Mouse (Mus musculus) MEL (cell line): ENCODE data around the gene Lmo7. TPM values are rescaled to one million over a fixed set of nuclear protein-coding genes. Genes with fewer than 3 reads are reported as not detected.

ENCODE experiments used
- DNase-seq: peaks from one replicate; pipeline ENCODE4 v3.0.0; 2011; ENCODE audit warnings: low read depth, low spot score
- H3K27ac ChIP-seq: 2 replicates; pipeline ENCODE4 v1.5.1; 2012; ENCODE audit warnings: low read depth, mild to moderate bottlenecking, control low read depth, low read length, moderate library complexity; ENCODE audit not compliant: control insufficient read depth
- H3K27me3 ChIP-seq, 2 experiments: fragments of 150-350 bp in 1 of 2; sonication (generic) in 1 of 2; 2 replicates each; pipeline ENCODE4 v1.6.1; 2012; ENCODE audit warnings: low read length in 2 of 2, mild to moderate bottlenecking in 2 of 2, improper control_type of control experiment in 1 of 2, moderate library complexity in 1 of 2; ENCODE audit not compliant: insufficient read depth in 2 of 2, control insufficient read depth in 1 of 2
- H3K36me3 ChIP-seq, 2 experiments: 2 replicates each; pipeline ENCODE4 v1.6.1; 2012 to 2014; ENCODE audit warnings: low read length in 2 of 2, improper control_type of control experiment in 1 of 2, inconsistent platforms in 1 of 2, mild to moderate bottlenecking in 1 of 2; ENCODE audit not compliant: insufficient read depth in 2 of 2, control insufficient read depth in 1 of 2
- H3K4me1 ChIP-seq, 2 experiments: fragments of 150-350 bp in 1 of 2; sonication (generic) in 1 of 2; 2 replicates each; pipeline ENCODE4 v1.6.1; 2012; ENCODE audit warnings: low read length in 2 of 2, improper control_type of control experiment in 1 of 2, mild to moderate bottlenecking in 1 of 2; ENCODE audit not compliant: insufficient read depth in 2 of 2, control insufficient read depth in 1 of 2
- H3K4me3 ChIP-seq, 2 experiments: fragments of 150-350 bp in 1 of 2; sonication (generic) in 1 of 2; 2 replicates each; pipeline ENCODE4 v1.5.1; 2012; ENCODE audit warnings: low read depth in 2 of 2, low read length in 2 of 2, mild to moderate bottlenecking in 2 of 2, moderate library complexity in 2 of 2, control low read depth in 1 of 2, improper control_type of control experiment in 1 of 2; ENCODE audit not compliant: control insufficient read depth in 1 of 2, insufficient read depth in 1 of 2
- H3K79me2 ChIP-seq: 2 replicates; pipeline ENCODE4 v1.6.1; 2012; ENCODE audit warnings: mild to moderate bottlenecking, low read length, moderate library complexity; ENCODE audit not compliant: control insufficient read depth, poor library complexity, insufficient read depth
- H3K9ac ChIP-seq: 2 replicates; pipeline ENCODE4 v1.6.1; 2012; ENCODE audit warnings: low read depth, mild to moderate bottlenecking, control low read depth, low read length, moderate library complexity; ENCODE audit not compliant: control insufficient read depth, poor library complexity, severe bottlenecking
- H3K9me3 ChIP-seq: fragments of 150-350 bp; sonication (generic); replicated peaks from 2 replicates; pipeline ENCODE4 v1.6.1; 2012; ENCODE audit warnings: mild to moderate bottlenecking, low read length, improper control_type of control experiment, moderate library complexity; ENCODE audit not compliant: insufficient read depth
- CHD2 ChIP-seq: IDR thresholded peaks from 2 replicates; pipeline ENCODE4 v1.6.1; 2011; ENCODE audit warnings: low read length, improper control_type of control experiment
- E2F4 ChIP-seq: IDR thresholded peaks from 2 replicates; pipeline ENCODE4 v1.6.1; 2011; ENCODE audit warnings: low read depth, low read length, improper control_type of control experiment, borderline replicate concordance
- ELF1 ChIP-seq: IDR thresholded peaks from 2 replicates; pipeline ENCODE4 v1.6.1; 2014; ENCODE audit warnings: low read depth, mild to moderate bottlenecking, inconsistent platforms, low read length, improper control_type of control experiment, moderate library complexity
- GABPA ChIP-seq: IDR thresholded peaks from 2 replicates; pipeline ENCODE4 v1.6.1; 2012; ENCODE audit warnings: low read depth, mild to moderate bottlenecking, inconsistent platforms, low read length, improper control_type of control experiment, moderate library complexity
- GATA1 ChIP-seq: IDR thresholded peaks from 2 replicates; pipeline ENCODE4 v1.6.1; 2011; ENCODE audit warnings: low read depth, low read length, improper control_type of control experiment
- HCFC1 ChIP-seq: IDR thresholded peaks from 2 replicates; pipeline ENCODE4 v1.6.1; 2012; ENCODE audit warnings: low read depth, mild to moderate bottlenecking, inconsistent platforms, low read length, improper control_type of control experiment, moderate library complexity
- JUND ChIP-seq: IDR thresholded peaks from 2 replicates; pipeline ENCODE4 v1.6.1; 2011; ENCODE audit warnings: low read depth, mild to moderate bottlenecking, improper control_type of control experiment, low read length
- MAFK ChIP-seq: IDR thresholded peaks from 2 replicates; pipeline ENCODE4 v1.6.1; 2011; ENCODE audit warnings: low read depth, mild to moderate bottlenecking, low read length, improper control_type of control experiment, borderline replicate concordance
- MAX ChIP-seq: IDR thresholded peaks from 2 replicates; pipeline ENCODE4 v1.6.1; 2011; ENCODE audit warnings: low read length, improper control_type of control experiment
- MXI1 ChIP-seq: IDR thresholded peaks from 2 replicates; pipeline ENCODE4 v1.6.1; 2011; ENCODE audit warnings: mild to moderate bottlenecking, low read depth, low read length, improper control_type of control experiment
- MYC ChIP-seq: IDR thresholded peaks from 2 replicates; pipeline ENCODE4 v1.6.1; 2011; ENCODE audit warnings: low read depth, mild to moderate bottlenecking, low read length, improper control_type of control experiment, moderate library complexity
- POLR2AphosphoS2 ChIP-seq: IDR thresholded peaks from 2 replicates; pipeline ENCODE4 v1.6.1; 2011; ENCODE audit warnings: low read length, improper control_type of control experiment
- RAD21 ChIP-seq: IDR thresholded peaks from 2 replicates; pipeline ENCODE4 v1.6.1; 2011; ENCODE audit warnings: mild to moderate bottlenecking, low read depth, low read length, improper control_type of control experiment
- RCOR1 ChIP-seq: IDR thresholded peaks from 2 replicates; pipeline ENCODE4 v1.6.1; 2012; ENCODE audit warnings: low read depth, mild to moderate bottlenecking, inconsistent platforms, low read length, improper control_type of control experiment
- SMC3 ChIP-seq: IDR thresholded peaks from 2 replicates; pipeline ENCODE4 v1.6.1; 2011; ENCODE audit warnings: low read depth, low read length, improper control_type of control experiment
- TAL1 ChIP-seq: IDR thresholded peaks from 2 replicates; pipeline ENCODE4 v1.6.1; 2012; ENCODE audit warnings: mild to moderate bottlenecking, inconsistent platforms, low read length, moderate library complexity, mixed read lengths
- TBP ChIP-seq: IDR thresholded peaks from 2 replicates; pipeline ENCODE4 v1.8.0; 2011; ENCODE audit warnings: low read depth, low read length, improper control_type of control experiment
- USF2 ChIP-seq, 2 experiments: IDR thresholded peaks; 2 replicates each; pipeline ENCODE4 v1.6.1; 2011 to 2012; ENCODE audit warnings: improper control_type of control experiment in 2 of 2, low read length in 2 of 2, borderline replicate concordance in 1 of 2, inconsistent platforms in 1 of 2, low read depth in 1 of 2, mild to moderate bottlenecking in 1 of 2; ENCODE audit not compliant: insufficient read depth in 1 of 2
- ZKSCAN1 ChIP-seq: IDR thresholded peaks from 2 replicates; pipeline ENCODE4 v1.6.1; 2012; ENCODE audit warnings: low read depth, mild to moderate bottlenecking, inconsistent platforms, low read length, improper control_type of control experiment, moderate library complexity
- ZMIZ1 ChIP-seq: IDR thresholded peaks from 2 replicates; pipeline ENCODE4 v1.6.1; 2012; ENCODE audit warnings: low read depth, mild to moderate bottlenecking, inconsistent platforms, low read length, improper control_type of control experiment, moderate library complexity
- ZNF384 ChIP-seq: IDR thresholded peaks from 2 replicates; pipeline ENCODE4 v1.6.1; 2012; ENCODE audit warnings: low read depth, mild to moderate bottlenecking, inconsistent platforms, low read length, improper control_type of control experiment
- polyA plus RNA-seq, 2 experiments: library from polyadenylated mRNA; stranded (reverse) in 1 of 2; unstranded in 1 of 2; fragments of >175 nt in 1 of 2; fragments of >200 nt in 1 of 2; gene quantifications; 2 replicates each; pipeline versions ENCODE4 v1.2.1 to v1.2.4; 2012; ENCODE audit warnings: low replicate concordance in 2 of 2, low read depth in 1 of 2; ENCODE audit not compliant: insufficient read length in 2 of 2, insufficient read depth in 1 of 2, missing spikeins in 1 of 2
- total RNA-seq: library from RNA; depleted of rRNA; stranded (reverse); fragments of 300-350 nt; gene quantifications from 2 replicates; pipeline ENCODE4 v1.2.3, GENCODE M21; 2012

Gene Lmo7
- total and polyA plus RNA-seq, 3 experiments = not detected

DNA sequence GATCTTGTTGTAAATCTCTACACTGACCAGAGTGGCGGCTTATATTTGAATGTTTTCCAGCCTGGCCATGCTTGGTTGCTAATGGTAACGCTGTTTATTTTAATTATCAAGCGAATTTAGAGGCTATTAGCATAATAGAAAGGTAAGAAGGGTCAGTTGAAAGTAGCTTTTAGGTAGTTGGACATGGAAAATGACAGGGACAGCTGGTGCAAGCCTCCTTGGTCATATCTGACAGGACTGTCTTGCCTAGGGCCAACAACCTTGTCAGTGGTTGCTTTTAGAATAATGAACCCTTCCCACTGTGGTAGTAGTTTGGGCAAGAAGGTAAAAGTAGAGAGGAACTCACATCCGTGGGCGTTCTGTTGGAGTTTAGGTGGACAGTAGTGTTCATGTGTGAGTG lies 111.5 kb downstream of the Lmo7 start:
- no peak overlapping the region for H3K27ac ChIP-seq
- H3K79me2 ChIP-seq = no peaks in the 10 kb centered on the region
- no peak overlapping the region for H3K4me3 ChIP-seq
- no peak overlapping the region for H3K9ac ChIP-seq
- no peaks in the 10 kb centered on the region; a peak in 1 of 4 replicates for H3K36me3 ChIP-seq
- no peak for DNase-seq
- H3K4me1 ChIP-seq = peaks cover 0 to 4% of the 10 kb centered on the region in 2 experiments; a peak in 2 of 4 replicates
- TF ChIP-seq TBP = no peak
- TF ChIP-seq MAX = no peak
- no peak for TF ChIP-seq JUND
- no peak for TF ChIP-seq ZKSCAN1
- TF ChIP-seq, all 39 proteins: peak for 0
- Histone ChIP-seq H3K27me3 (no peaks in the 10 kb centered on the region), H3K9me3 (no peaks in the 10 kb centered on the region)

DNA sequence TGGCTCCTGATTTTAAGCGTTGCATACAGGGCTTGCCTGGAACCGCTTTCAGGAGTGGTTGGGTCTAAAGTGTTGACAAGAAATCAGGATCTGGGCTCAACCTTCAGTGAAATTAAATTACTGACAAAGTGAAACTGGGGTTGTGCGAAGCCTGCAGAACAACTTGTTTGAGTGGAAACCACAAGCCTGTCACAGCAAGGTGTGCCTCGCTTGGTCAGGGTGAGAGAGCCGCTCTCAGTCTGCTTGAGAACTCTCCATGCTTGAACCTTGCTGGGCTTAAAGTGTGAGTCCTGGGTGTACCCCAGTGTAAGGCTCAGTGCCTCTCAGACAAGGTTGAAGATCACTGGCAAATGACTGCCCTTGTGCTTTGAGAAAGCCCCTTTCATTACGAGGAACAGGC lies 112.8 kb downstream of the Lmo7 start:
- peaks cover 0 to 3% of the 10 kb centered on the region in 2 experiments; a peak in 2 of 4 replicates for H3K36me3 ChIP-seq
- no peaks in the 10 kb centered on the region for H3K27me3 ChIP-seq
- no peaks in the 10 kb centered on the region for H3K79me2 ChIP-seq
- H3K27ac ChIP-seq = no peak overlapping the region
- peak overlapping the region; percentile 28 to 35; a peak in 3 of 4 replicates for H3K4me3 ChIP-seq
- no peak for DNase-seq
- TF ChIP-seq E2F4 = no peak
- TF ChIP-seq TAL1 = no peak
- no peak for TF ChIP-seq SMC3
- no peak for TF ChIP-seq GATA1
- TF ChIP-seq GABPA = no peak
- TF ChIP-seq ZNF384 = no peak
- TF ChIP-seq RCOR1 = no peak
- H3K9ac ChIP-seq = 0 out of 2 replicates have a peak overlapping the region, but pooled peaks have one; percentile 21
- peaks cover 0 to 7% of the 10 kb centered on the region in 2 experiments; a peak in 2 of 4 replicates for H3K4me1 ChIP-seq
- no peaks in the 10 kb centered on the region for H3K9me3 ChIP-seq

- Histone ChIP-seq H3K9me3 (no peaks in the 10 kb centered on the region), H3K4me1 (peaks cover 0 to 7% of the 10 kb centered on the region in 2 experiments; a peak in 3 of 4 replicates)
Measured at GRCm38 (mm10) chr14:101843443-101843842, 113.7 kb downstream of the Lmo7 start.

More at GRCm38 (mm10) chr14:101843443-101843842, 113.7 kb downstream of the Lmo7 start:
- DNase-seq = no peak
- no peak for TF ChIP-seq RAD21
- TF ChIP-seq ZMIZ1 = no peak
- no peak for TF ChIP-seq CHD2
- no peak for TF ChIP-seq POLR2AphosphoS2
- no peak for TF ChIP-seq RCOR1
- no peak for TF ChIP-seq MAFK
- no peak for TF ChIP-seq GATA1
- no peak for TF ChIP-seq MYC
- TF ChIP-seq GABPA = no peak
- TF ChIP-seq USF2 (IDR thresholded peaks at IDR 0.05; ENCODE audit: borderline replicate concordance in 1 of 2, insufficient read depth in 1 of 2, low read depth in 1 of 2, low read length in 2 of 2) = no peak
- no peak for TF ChIP-seq ELF1
- TF ChIP-seq MXI1 = no peak
- no peak for TF ChIP-seq HCFC1
- no peak for TF ChIP-seq E2F4
- no peak for TF ChIP-seq ZKSCAN1
- Histone ChIP-seq H3K27me3 (no peaks in the 10 kb centered on the region), H3K36me3 (peaks cover 0 to 3% of the 10 kb centered on the region in 2 experiments; a peak in 2 of 4 replicates), H3K9ac (no peak overlapping the region), H3K79me2 (no peaks in the 10 kb centered on the region), H3K27ac (no peak overlapping the region), H3K4me3 (no peak overlapping the region)
